Mouse (Mus musculus): ENCODE data around the gene Gm10229. TPM values are rescaled to one million over a fixed set of nuclear protein-coding genes. Genes with fewer than 3 reads are reported as not detected.
"Not testable (repeated sequence)": the region's sequence is repeated elsewhere in the genome, so short reads cannot be mapped to it uniquely, and the experiment has no call there.

Gm10229 gene
- not detected for total RNA-seq (2021)

DNA sequence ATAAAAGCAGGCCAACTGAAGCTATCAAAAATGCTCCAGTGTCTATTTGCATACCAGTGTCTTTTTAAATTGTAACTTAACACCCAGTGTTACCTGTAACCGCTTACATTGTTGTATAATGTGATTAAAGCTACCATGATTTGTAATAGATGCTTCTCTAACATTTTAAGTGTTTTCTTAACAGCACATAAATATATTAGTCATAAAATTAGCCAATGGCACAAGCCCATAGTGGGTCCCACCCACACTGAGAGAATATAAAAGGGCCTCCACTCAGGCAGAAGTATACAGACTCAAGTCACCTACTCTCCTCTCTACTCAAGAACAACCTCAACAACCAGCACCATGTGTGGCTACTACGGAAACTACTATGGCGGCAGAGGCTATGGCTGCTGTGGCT, at the start of gene Gm10229:
Gene Gm10229, plus strand, starts transcription at position 301 of the 400 bp plus-strand sequence.
- not testable (repeated sequence) for DNase-seq (ENCODE audit: extremely low spot score in 1 of 2, low spot score in 1 of 2)

- DNase-seq (ENCODE audit: extremely low spot score in 1 of 2, low spot score in 1 of 2): no peak
Observed at GRCm38 (mm10) chr16:89010659-89011058, 4.4 kb upstream of the Gm10229 start, which contains the start of gene Krtap22-2. Gene Krtap22-2, minus strand, starts transcription at chr16:89010759.

DNA sequence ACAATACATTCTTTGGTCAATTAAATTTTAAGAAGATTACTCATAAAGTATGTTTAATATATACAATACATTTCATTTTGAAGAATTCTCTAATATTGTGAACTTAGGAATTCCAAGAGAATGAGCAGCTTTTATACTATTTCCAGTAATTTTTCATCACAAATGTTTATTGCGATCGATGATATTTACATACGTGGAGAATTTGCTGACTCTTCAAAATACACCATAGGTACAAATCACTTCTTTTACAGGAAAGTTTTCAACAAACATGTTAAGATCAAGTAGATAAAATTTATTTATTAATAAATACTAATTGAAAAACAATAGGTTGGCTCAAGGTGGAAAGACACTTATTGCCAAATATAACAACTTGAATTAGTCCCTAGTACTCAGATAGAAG, 1.1 kb upstream of the Gm10229 start:
- DNase-seq (ENCODE audit: extremely low spot score in 1 of 2, low spot score in 1 of 2): no peak

DNA sequence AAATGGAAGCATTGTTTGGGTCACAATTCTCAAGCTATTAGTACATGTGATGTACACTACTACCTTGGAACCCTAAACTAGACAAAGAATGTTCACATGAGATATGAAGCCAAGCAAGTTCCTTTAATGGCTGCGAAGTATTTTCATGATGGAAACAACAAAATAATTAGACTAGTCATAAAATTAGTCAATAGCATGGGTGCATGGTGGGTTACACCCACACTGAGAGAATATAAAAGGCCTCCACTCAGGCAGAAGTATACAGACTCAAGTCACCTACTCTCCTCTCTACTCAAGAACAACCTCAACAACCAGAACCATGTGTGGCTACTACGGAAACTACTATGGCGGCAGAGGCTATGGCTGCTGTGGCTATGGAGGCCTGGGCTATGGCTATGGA, 16.3 kb downstream of the Gm10229 start, which contains the start of gene Krtap6-1:
Gene Krtap6-1, plus strand, starts transcription at position 301 of the 400 bp plus-strand sequence.
- DNase-seq (ENCODE audit: extremely low spot score in 1 of 2, low spot score in 1 of 2): not testable (repeated sequence)

DNA sequence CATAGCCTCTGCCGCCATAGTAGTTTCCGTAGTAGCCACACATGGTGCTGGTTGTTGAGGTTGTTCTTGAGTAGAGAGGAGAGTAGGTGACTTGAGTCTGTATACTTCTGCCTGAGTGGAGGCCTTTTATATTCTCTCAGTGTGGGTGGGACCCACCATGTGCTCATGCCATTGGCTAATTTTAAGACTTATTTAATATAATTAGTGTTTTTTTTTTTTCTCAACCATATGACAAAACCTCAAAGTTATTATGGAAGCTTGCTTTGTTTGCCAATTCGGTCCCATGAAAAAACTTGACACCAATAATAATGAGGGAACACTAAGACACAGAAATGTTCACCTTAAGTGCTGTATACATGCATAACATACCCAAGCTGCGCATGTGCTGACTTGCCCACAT, 26.3 kb downstream of the Gm10229 start, which contains the start of gene Gm10228:
Gene Gm10228, minus strand, starts transcription at position 101 of the 400 bp plus-strand sequence.
- DNase-seq (ENCODE audit: extremely low spot score in 1 of 2, low spot score in 1 of 2): not testable (repeated sequence)

DNA sequence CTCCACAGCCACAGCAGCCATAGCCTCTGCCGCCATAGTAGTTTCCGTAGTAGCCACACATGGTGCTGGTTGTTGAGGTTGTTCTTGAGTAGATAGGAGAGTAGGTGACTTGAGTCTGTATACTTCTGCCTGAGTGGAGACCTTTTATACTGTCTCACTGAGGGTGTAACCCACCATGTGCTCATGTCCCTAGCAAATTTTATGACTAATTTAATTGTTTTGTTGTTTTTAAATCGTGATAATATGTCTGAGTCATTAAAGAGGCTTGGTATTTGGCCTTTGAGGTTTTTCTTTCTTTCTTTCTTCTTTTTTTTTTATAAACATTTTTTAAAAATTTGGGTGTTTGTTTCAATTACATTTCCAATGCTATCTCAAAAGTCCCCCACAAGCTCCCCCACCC, 32.7 kb downstream of the Gm10229 start, which contains the start of gene Krtap6-5:
Gene Krtap6-5, minus strand, starts transcription at position 101 of the 400 bp plus-strand sequence.
- DNase-seq (ENCODE audit: extremely low spot score in 1 of 2, low spot score in 1 of 2): no peak

GRCm38 (mm10) chr16:89063902-89064301, 48.8 kb downstream of the Gm10229 start, which contains the start of gene 1110025L11Rik:
Gene 1110025L11Rik, minus strand, starts transcription at chr16:89064002.
- DNase-seq (ENCODE audit: extremely low spot score in 1 of 2, low spot score in 1 of 2): not testable (repeated sequence)

Other genes with a start within 250 kb of the Gm10229 start
- not detected for gene 2310057N15Rik, start 241.1 kb upstream of the Gm10229 start, total RNA-seq (2021)
- not detected for gene Gm5965, start 237.4 kb upstream of the Gm10229 start, total RNA-seq (2021)
- not detected for gene Gm20741, start 203.1 kb upstream of the Gm10229 start, total RNA-seq (2021)
- not detected for gene Krtap15, start 195.1 kb upstream of the Gm10229 start, total RNA-seq (2021)
- gene Krtap14, start 189.1 kb upstream of the Gm10229 start, total RNA-seq (2021): not detected
- not detected for gene Krtap19-1, start 145.9 kb upstream of the Gm10229 start, total RNA-seq (2021)
- gene Krtap19-2, start 141.0 kb upstream of the Gm10229 start, total RNA-seq (2021): not detected
- gene Krtap19-3, start 137.2 kb upstream of the Gm10229 start, total RNA-seq (2021): not detected
- not detected for gene Krtap19-4, start 130.2 kb upstream of the Gm10229 start, total RNA-seq (2021)
- not detected for gene Krtap19-5, start 118.8 kb upstream of the Gm10229 start, total RNA-seq (2021)
- not detected for gene Krtap19-9b, start 83.0 kb upstream of the Gm10229 start, total RNA-seq (2021)
- gene Krtap16-3, start 52.4 kb upstream of the Gm10229 start, total RNA-seq (2021): not detected
- gene Krtap22-2, start 4.5 kb upstream of the Gm10229 start, total RNA-seq (2021): not detected
- gene Krtap6-1, start 16.4 kb downstream of the Gm10229 start, total RNA-seq (2021): not detected
- not detected for gene Gm10228, start 26.2 kb downstream of the Gm10229 start, total RNA-seq (2021)
- not detected for gene Krtap6-5, start 32.6 kb downstream of the Gm10229 start, total RNA-seq (2021)
- not detected for gene 1110025L11Rik, start 48.7 kb downstream of the Gm10229 start, total RNA-seq (2021)
- not detected for gene Krtap6-3, start 68.7 kb downstream of the Gm10229 start, total RNA-seq (2021)
- not detected for gene Gm6358, start 125.6 kb downstream of the Gm10229 start, total RNA-seq (2021)
- not detected for gene Gm10061, start 135.8 kb downstream of the Gm10229 start, total RNA-seq (2021)
- gene Gm9789, start 142.7 kb downstream of the Gm10229 start, total RNA-seq (2021): not detected
- not detected for gene Gm7735, start 154.2 kb downstream of the Gm10229 start, total RNA-seq (2021)
- not detected for gene 1110057P08Rik, start 159.5 kb downstream of the Gm10229 start, total RNA-seq (2021)
- not detected for gene Krtap20-2, start 190.6 kb downstream of the Gm10229 start, total RNA-seq (2021)

All from layer of hippocampus, postnatal 25 days (tissue).